Mouse (Mus musculus) kidney, embryonic 14.5 days (tissue): Measurements from ENCODE around the gene Tns1. TPM values are rescaled to one million over a fixed set of nuclear protein-coding genes. Genes with fewer than 3 reads are reported as not detected.

ENCODE experiments used
- ATAC-seq: fragments of 200-750 bp; cut with Nextera tagmentation; 2 replicates; pipeline ENCODE4 v1.8.0; 2017; ENCODE audit warnings: moderate number of reproducible peaks, mild to moderate bottlenecking, moderate TSS enrichment, moderate library complexity; ENCODE audit not compliant: low FRiP score, low TSS enrichment
- H3K27ac ChIP-seq: fragments of 300-500 bp; sonication (generic); 2 replicates; pipeline ENCODE4 v1.5.1; 2014; ENCODE audit warnings: low read depth, mild to moderate bottlenecking, low read length, moderate library complexity, mixed read lengths
- H3K27me3 ChIP-seq: fragments of 300-500 bp; sonication (generic); 2 replicates; pipeline ENCODE4 v1.6.1; 2014; ENCODE audit warnings: mild to moderate bottlenecking, low read length; ENCODE audit not compliant: control insufficient read depth, insufficient read depth
- H3K36me3 ChIP-seq: fragments of 300-500 bp; sonication (generic); 2 replicates; pipeline ENCODE4 v1.6.1; 2014; ENCODE audit warnings: low read length, mixed read lengths; ENCODE audit not compliant: control insufficient read depth, insufficient read depth
- H3K4me1 ChIP-seq: fragments of 300-500 bp; sonication (generic); 2 replicates; pipeline ENCODE4 v1.6.1; 2014; ENCODE audit warnings: low read length, mixed read lengths; ENCODE audit not compliant: control insufficient read depth, insufficient read depth
- H3K4me2 ChIP-seq: fragments of 300-500 bp; sonication (generic); replicated peaks from 2 replicates; pipeline ENCODE4 v1.6.1; 2014; ENCODE audit warnings: low read depth, mild to moderate bottlenecking, low read length
- H3K4me3 ChIP-seq: fragments of 300-500 bp; sonication (generic); 2 replicates; pipeline ENCODE4 v1.5.1; 2014; ENCODE audit warnings: mild to moderate bottlenecking, low read length
- H3K9ac ChIP-seq: fragments of 300-500 bp; sonication (generic); 2 replicates; pipeline ENCODE4 v1.6.1; 2014; ENCODE audit warnings: low read depth, mild to moderate bottlenecking, low read length, moderate library complexity
- H3K9me3 ChIP-seq: fragments of 300-500 bp; sonication (generic); 2 replicates; pipeline ENCODE4 v1.6.1; 2016; ENCODE audit warnings: low read length; ENCODE audit not compliant: control insufficient read depth
- WGBS: fragments of 180-500 bp; shearing (Covaris S2); extraction: QIAGEN DNeasy Blood & Tissue Kit; methylation state at CpG from one replicate; pipeline ENCODE4 v1.1.7; 2014; 5-methylcytosine and 5-hydroxymethylcytosine counted together
- polyA plus RNA-seq: library from polyadenylated mRNA; unstranded; fragments of >200 nt; fragmentation: Nextera tagmentation; extraction: Ambion mirVana; gene quantifications from 2 replicates; pipeline ENCODE4 v1.2.1, GENCODE M21; 2014

Gene Tns1
- polyA plus RNA-seq, 1 experiment from 2014 or later = 59.2 TPM

- H3K27me3 ChIP-seq = no peaks in the 10 kb centered on the region
- 88% methylated on average over 7 of the region's 7 CpGs for WGBS
- no peak for ATAC-seq
- H3K36me3 ChIP-seq = no peaks in the 10 kb centered on the region
- H3K4me3 ChIP-seq = no peak overlapping the region
- H3K4me2 ChIP-seq = no peak overlapping the region
- H3K9me3 ChIP-seq = no peaks in the 10 kb centered on the region
- no peaks in the 10 kb centered on the region for H3K4me1 ChIP-seq
- no peak overlapping the region for H3K9ac ChIP-seq
- H3K27ac ChIP-seq = no peak overlapping the region
Observed at GRCm38 (mm10) chr1:74074693-74075485, 49.4 kb downstream of the Tns1 start.

- H3K27me3 ChIP-seq = no peaks in the 10 kb centered on the region
- peaks cover 10% of the 10 kb centered on the region for H3K4me1 ChIP-seq
- H3K36me3 ChIP-seq = no peaks in the 10 kb centered on the region
- no peaks in the 10 kb centered on the region for H3K9me3 ChIP-seq
- H3K4me2 ChIP-seq = no peak overlapping the region
- 73% methylated on average over 6 of the region's 6 CpGs for WGBS
- H3K9ac ChIP-seq = no peak overlapping the region
- H3K27ac ChIP-seq = no peak overlapping the region
- ATAC-seq = no peak
- no peak overlapping the region for H3K4me3 ChIP-seq
Observed at GRCm38 (mm10) chr1:74073791-74074190, 50.5 kb downstream of the Tns1 start.

DNA sequence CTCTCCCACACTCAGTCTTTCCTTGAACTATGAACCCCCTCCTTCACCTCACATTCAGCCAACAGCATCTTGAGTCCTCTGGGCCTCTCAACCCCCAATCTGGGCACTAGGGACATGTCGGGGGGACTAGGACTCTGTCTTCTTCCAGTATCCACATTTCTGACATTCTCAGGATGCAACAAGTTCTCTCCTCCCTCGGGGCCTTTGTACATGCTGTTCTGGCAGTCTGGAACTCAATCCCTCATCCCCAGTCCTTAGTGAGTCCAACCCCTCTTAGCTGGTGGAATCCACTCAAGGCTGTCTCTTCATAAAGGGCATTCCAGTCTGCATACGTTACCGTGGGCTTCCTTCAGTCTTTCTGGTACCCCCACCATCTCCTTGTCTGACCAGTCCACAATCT, 53.5 kb downstream of the Tns1 start:
- no peak for ATAC-seq
- Histone ChIP-seq H3K4me2 (no peak overlapping the region), H3K4me3 (no peak overlapping the region), H3K9ac (no peak overlapping the region), H3K27me3 (no peaks in the 10 kb centered on the region), H3K36me3 (no peaks in the 10 kb centered on the region), H3K4me1 (peaks cover 24% of the 10 kb centered on the region), H3K9me3 (no peaks in the 10 kb centered on the region), H3K27ac (no peak overlapping the region)
- 81% methylated on average over 4 of the region's 4 CpGs for WGBS

- no peaks in the 10 kb centered on the region for H3K36me3 ChIP-seq
- no peak overlapping the region for H3K27ac ChIP-seq
- peaks cover 24% of the 10 kb centered on the region for H3K4me1 ChIP-seq
- 65% methylated on average over 7 of the region's 7 CpGs for WGBS
- no peak overlapping the region for H3K4me2 ChIP-seq
- no peak overlapping the region for H3K4me3 ChIP-seq
- no peak overlapping the region for H3K9ac ChIP-seq
- no peaks in the 10 kb centered on the region for H3K27me3 ChIP-seq
- H3K9me3 ChIP-seq = no peaks in the 10 kb centered on the region
- no peak for ATAC-seq
Observed at GRCm38 (mm10) chr1:74070001-74070551, 54.2 kb downstream of the Tns1 start.

- Histone ChIP-seq H3K27ac (peak overlapping the region; percentile 61; the same call in 1 of the 2 replicates), H3K9ac (no peak overlapping the region), H3K4me2 (peak overlapping the region; percentile 78), H3K4me1 (peaks cover 24% of the 10 kb centered on the region), H3K4me3 (no peak overlapping the region), H3K9me3 (no peaks in the 10 kb centered on the region), H3K27me3 (no peaks in the 10 kb centered on the region), H3K36me3 (no peaks in the 10 kb centered on the region)
- WGBS = 29% methylated on average over 9 of the region's 9 CpGs
- ATAC-seq = peak; percentile 75
Observed at GRCm38 (mm10) chr1:74069085-74069835, 55.0 kb downstream of the Tns1 start.

DNA sequence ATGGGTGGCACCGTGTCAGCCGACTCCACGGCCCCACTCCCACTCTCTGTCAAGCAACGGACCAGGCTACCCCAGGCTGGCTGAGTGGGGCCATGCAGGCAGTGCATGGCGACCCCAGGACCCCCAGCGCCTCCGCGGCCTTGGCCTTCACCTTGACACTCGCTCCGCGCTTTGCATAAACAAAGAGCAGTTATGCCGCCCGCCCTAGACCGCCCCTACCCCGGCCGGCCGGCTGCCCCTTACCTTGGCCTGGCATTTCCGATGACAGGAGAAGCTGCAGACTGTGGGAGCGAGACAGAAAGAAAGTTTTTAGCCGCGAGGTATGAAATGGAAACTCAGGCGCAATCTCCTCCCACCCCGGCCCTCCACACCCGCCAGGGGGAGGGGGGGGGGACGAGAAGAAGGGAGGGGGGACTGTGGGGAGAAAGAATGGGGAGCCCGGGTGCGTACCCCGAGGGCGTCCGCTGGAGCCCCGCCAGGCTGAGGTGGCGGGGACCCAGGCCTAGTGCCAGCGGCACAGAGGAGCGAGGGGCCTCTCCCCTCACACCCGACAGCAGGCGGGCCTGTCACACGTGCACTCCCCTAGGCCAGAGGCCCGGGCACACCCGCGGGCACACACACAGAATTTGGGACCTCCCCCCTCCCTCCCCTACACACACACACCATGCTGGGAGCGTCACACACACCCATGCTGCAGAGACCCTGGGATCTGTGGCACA, 55.7 kb downstream of the Tns1 start:
- H3K27ac ChIP-seq = peak overlapping the region; percentile 61; the same call in 1 of the 2 replicates
- H3K9ac ChIP-seq = peak overlapping the region; percentile 63
- no peaks in the 10 kb centered on the region for H3K9me3 ChIP-seq
- H3K4me3 ChIP-seq = peak overlapping the region; percentile 39
- H3K27me3 ChIP-seq = no peaks in the 10 kb centered on the region
- peaks cover 24% of the 10 kb centered on the region for H3K4me1 ChIP-seq
- peak; percentile 78 for ATAC-seq
- H3K36me3 ChIP-seq = no peaks in the 10 kb centered on the region
- peak overlapping the region; percentile 78 for H3K4me2 ChIP-seq
- WGBS = 2% methylated on average over 31 of the region's 41 CpGs

DNA sequence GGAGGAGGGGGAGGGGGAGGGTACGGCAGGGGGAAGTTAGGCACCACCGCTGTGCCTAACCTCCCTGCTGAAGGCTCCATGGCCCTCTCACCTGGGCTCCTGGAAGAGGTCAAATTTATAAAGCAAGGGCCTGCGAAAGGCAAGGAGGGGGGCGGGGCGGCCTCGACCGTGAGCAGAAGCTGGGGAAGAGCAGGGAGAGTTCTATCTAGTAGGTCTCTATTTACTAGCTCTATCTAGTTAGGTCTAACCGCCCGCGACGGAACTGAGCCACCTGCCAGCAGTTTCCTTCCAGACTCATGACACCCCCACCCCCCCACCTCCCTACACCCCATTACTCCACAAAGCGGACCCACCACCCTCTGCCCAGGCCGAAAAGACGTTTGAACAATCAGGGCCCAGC, 56.4 kb downstream of the Tns1 start:
- no peaks in the 10 kb centered on the region for H3K27me3 ChIP-seq
- H3K9me3 ChIP-seq = no peaks in the 10 kb centered on the region
- peaks cover 24% of the 10 kb centered on the region for H3K4me1 ChIP-seq
- no peaks in the 10 kb centered on the region; the same call in 1 of the 2 replicates for H3K36me3 ChIP-seq
- WGBS = 15% methylated on average over 14 of the region's 14 CpGs
- H3K4me3 ChIP-seq = peak overlapping the region; percentile 39
- H3K9ac ChIP-seq = peak overlapping the region; percentile 63; the same call in 1 of the 2 replicates
- peak overlapping the region; percentile 78 for H3K4me2 ChIP-seq
- H3K27ac ChIP-seq = no peak overlapping the region
- no peak for ATAC-seq

DNA sequence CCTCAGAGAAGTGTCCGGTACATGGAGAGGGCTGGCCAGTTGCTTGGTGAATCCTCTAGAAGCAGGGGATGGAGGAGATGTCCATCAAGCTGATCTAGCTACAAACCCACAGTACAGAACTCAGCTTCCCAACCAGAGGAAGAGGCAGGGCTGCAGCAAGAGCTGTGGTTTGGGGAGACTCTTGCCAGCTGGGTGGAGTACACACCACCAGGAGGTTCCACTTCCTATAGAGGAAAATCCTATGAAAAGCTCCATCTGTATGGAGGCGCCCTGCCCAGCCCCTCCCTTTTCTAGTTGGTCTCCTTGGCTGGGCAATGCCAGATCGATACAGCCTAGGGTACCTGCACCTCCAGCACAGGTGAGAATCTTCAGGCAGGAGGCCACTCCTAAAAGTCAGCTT, 57.7 kb downstream of the Tns1 start:
- H3K4me2 ChIP-seq = no peak overlapping the region
- peaks cover 24% of the 10 kb centered on the region for H3K4me1 ChIP-seq
- H3K9me3 ChIP-seq = no peaks in the 10 kb centered on the region
- no peak for ATAC-seq
- H3K27ac ChIP-seq = no peak overlapping the region
- no peaks in the 10 kb centered on the region; the same call in 1 of the 2 replicates for H3K36me3 ChIP-seq
- H3K9ac ChIP-seq = no peak overlapping the region
- H3K4me3 ChIP-seq = no peak overlapping the region
- WGBS = 90% methylated on average over 3 of the region's 3 CpGs
- no peaks in the 10 kb centered on the region for H3K27me3 ChIP-seq
